Mouse (Mus musculus) hindbrain, embryonic 13.5 days (tissue): Measurements from ENCODE around the gene Dnajb12. TPM values are rescaled to one million over a fixed set of nuclear protein-coding genes. Genes with fewer than 3 reads are reported as not detected.
A peak's percentile ranks its signal among the peaks of the same experiment; 100 is the strongest.

Experiments used
- ATAC-seq: fragments of 200-750 bp; cut with Nextera tagmentation; 2 replicates; pipeline ENCODE4 v1.8.0; 2017; ENCODE audit warnings: moderate TSS enrichment; ENCODE audit not compliant: low FRiP score
- H3K27ac ChIP-seq: fragments of 300-500 bp; sonication (generic); 2 replicates; pipeline ENCODE4 v1.5.1; 2015; ENCODE audit warnings: inconsistent platforms, mild to moderate bottlenecking, moderate library complexity
- H3K27me3 ChIP-seq: fragments of 300-500 bp; sonication (generic); 2 replicates; pipeline ENCODE4 v1.6.1; 2015; ENCODE audit warnings: mild to moderate bottlenecking, inconsistent platforms
- H3K36me3 ChIP-seq: fragments of 300-500 bp; sonication (generic); 2 replicates; pipeline ENCODE4 v1.6.1; 2015; ENCODE audit warnings: mild to moderate bottlenecking, inconsistent platforms
- H3K4me1 ChIP-seq: fragments of 300-500 bp; sonication (generic); replicated peaks from 2 replicates; pipeline ENCODE4 v1.6.1; 2015; ENCODE audit warnings: inconsistent platforms
- H3K4me2 ChIP-seq: fragments of 300-500 bp; sonication (generic); 2 replicates; pipeline ENCODE4 v1.6.1; 2015; ENCODE audit warnings: inconsistent platforms, mild to moderate bottlenecking, moderate library complexity
- H3K4me3 ChIP-seq: fragments of 300-500 bp; sonication (generic); 2 replicates; pipeline ENCODE4 v1.5.1; 2015; ENCODE audit warnings: mild to moderate bottlenecking, inconsistent platforms
- H3K9ac ChIP-seq: fragments of 300-500 bp; sonication (generic); 2 replicates; pipeline ENCODE4 v1.6.1; 2015; ENCODE audit warnings: mild to moderate bottlenecking, inconsistent platforms
- H3K9me3 ChIP-seq: fragments of 300-500 bp; sonication (generic); 2 replicates; pipeline ENCODE4 v1.6.1; 2016; ENCODE audit warnings: inconsistent platforms
- WGBS: fragments of 180-500 bp; shearing (Covaris S2); methylation state at CpG from one replicate; pipeline ENCODE4 v1.1.7; 2015; 5-methylcytosine and 5-hydroxymethylcytosine counted together
- polyA plus RNA-seq: library from polyadenylated mRNA; unstranded; fragments of >200 nt; fragmentation: Nextera tagmentation; extraction: Ambion mirVana; gene quantifications from 2 replicates; pipeline ENCODE4 v1.2.1, GENCODE M21; 2015

Dnajb12 gene
- polyA plus RNA-seq, 1 experiment from 2014 or later, result 19.2 TPM

DNA sequence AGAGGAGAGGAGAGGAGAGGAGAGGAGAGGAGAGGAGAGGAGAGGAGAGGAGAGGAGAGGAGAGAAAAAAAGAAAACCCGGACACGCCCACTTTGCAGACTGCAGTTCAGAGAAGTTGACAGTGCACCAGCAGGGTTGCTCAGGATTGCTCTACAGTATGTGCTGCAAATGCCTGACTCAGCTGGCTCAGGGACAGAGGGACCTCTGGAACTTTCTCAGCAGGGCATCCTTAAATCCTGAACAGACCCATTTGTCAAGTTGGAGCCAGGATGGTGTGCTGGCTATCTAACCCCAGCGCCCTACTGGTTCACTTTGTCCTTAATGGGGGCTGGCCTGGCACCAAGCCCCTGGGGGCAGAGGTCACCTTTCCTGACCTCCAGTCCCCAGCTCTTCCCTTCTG lies 54.7 kb downstream of the Dnajb12 start:
- Histone ChIP-seq H3K9ac (no peak overlapping the region), H3K27ac (no peak overlapping the region), H3K4me3 (no peak overlapping the region), H3K4me2 (no peak overlapping the region), H3K36me3 (no peaks in the 10 kb centered on the region), H3K27me3 (no peaks in the 10 kb centered on the region), H3K9me3 (no peaks in the 10 kb centered on the region), H3K4me1 (peaks cover 11% of the 10 kb centered on the region; the same call in 1 of the 2 replicates)
- no peak for ATAC-seq
- WGBS, result 43% methylated on average over 3 of the region's 3 CpGs

DNA sequence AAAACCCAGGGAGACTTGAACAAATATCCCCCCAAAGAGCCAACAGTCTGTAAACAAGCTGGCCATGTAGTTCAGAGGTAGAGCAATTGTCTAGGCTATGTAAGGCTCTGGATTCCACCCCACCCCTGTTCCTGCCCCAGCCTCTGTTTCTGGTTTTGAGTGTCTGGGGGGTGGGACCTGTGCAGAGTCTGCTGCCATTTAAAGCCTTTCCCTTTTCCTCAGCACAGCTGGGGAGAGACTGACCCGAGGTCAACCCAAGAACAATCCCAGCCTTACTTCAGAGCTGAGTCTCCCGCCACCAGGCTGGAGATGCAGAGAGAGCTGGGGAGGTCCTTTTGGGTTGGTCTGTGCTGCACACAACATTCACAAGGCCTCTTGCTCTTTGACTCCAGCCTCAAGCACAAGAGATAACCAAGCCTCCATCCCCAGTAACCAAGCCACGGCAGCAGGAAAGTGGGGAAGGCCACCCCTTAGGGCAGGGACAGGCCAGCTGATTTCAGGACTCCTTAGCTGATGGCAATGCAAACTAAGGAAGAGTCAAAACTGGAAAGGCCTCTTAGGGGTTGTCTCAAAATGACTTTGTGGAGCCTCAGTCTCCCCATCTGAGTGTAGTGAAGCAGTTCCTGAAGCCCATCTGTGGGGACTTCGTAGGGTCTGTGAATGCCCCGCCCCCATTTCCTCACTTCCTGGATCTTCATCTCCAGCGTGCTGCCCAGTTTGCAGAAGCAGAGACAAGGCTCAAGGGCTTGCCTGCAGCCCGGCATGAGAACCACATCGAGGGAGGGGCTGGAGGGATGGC lies 56.9 kb downstream of the Dnajb12 start:
- H3K27me3 ChIP-seq, result no peaks in the 10 kb centered on the region
- no peak overlapping the region for H3K9ac ChIP-seq
- no peak overlapping the region for H3K4me2 ChIP-seq
- H3K4me3 ChIP-seq, result no peak overlapping the region
- H3K9me3 ChIP-seq, result no peaks in the 10 kb centered on the region
- no peaks in the 10 kb centered on the region for H3K36me3 ChIP-seq
- no peak for ATAC-seq
- 0 out of 2 replicates have a peak, but pooled peaks cover 5% of the 10 kb centered on the region for H3K4me1 ChIP-seq
- 45% methylated on average over 8 of the region's 8 CpGs for WGBS
- no peak overlapping the region for H3K27ac ChIP-seq

DNA sequence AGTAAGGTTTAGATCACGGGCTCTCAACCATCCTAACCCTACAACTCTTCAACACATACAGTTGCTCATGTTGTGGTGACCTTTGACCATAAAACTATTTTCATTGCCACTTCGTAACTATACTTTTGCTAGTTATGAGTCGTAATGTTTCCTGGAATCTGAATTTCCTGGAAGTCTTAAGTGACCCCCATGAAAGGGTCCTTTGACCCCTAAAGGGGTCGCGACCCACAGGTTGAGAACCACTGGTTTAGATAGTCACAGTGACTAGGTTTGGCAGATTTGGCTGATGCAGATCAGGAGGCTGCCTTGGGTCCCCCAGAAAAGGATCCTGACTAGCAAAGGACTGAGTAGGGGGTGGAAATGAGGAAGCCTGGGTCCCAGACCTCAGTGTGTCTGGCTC lies 59.3 kb downstream of the Dnajb12 start:
- WGBS, result 89% methylated on average over 5 of the region's 5 CpGs
- H3K4me2 ChIP-seq, result no peak overlapping the region
- H3K27me3 ChIP-seq, result no peaks in the 10 kb centered on the region
- H3K27ac ChIP-seq, result no peak overlapping the region
- H3K9me3 ChIP-seq, result no peaks in the 10 kb centered on the region
- no peak overlapping the region for H3K9ac ChIP-seq
- H3K4me1 ChIP-seq, result peaks cover 21% of the 10 kb centered on the region
- H3K36me3 ChIP-seq, result no peaks in the 10 kb centered on the region
- no peak for ATAC-seq
- H3K4me3 ChIP-seq, result no peak overlapping the region

DNA sequence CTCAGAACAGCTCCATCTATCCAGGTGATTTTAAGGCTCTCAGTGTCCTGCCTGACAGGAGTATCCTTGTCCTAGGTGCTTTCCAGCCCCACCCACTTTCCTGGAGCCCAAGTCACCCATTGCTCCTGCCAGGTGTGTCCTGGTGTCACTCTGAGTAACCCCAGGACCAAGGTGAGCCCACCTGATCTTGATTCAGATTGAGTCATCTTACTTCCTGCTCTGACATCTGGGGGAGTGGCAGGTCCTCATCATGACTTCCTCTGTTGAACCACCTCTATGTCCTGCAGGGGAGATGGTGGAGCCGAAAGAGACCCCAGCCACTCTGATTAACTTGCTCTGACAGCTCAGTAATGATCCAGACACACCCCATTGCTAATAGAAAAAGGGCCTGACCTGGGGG lies 59.7 kb downstream of the Dnajb12 start:
- Histone ChIP-seq H3K27me3 (no peaks in the 10 kb centered on the region), H3K4me1 (peaks cover 22% of the 10 kb centered on the region), H3K4me2 (no peak overlapping the region), H3K4me3 (no peak overlapping the region), H3K36me3 (no peaks in the 10 kb centered on the region), H3K9ac (no peak overlapping the region), H3K9me3 (no peaks in the 10 kb centered on the region), H3K27ac (no peak overlapping the region)
- WGBS, result 59% methylated on average over 1 of the region's 1 CpGs
- no peak for ATAC-seq

DNA sequence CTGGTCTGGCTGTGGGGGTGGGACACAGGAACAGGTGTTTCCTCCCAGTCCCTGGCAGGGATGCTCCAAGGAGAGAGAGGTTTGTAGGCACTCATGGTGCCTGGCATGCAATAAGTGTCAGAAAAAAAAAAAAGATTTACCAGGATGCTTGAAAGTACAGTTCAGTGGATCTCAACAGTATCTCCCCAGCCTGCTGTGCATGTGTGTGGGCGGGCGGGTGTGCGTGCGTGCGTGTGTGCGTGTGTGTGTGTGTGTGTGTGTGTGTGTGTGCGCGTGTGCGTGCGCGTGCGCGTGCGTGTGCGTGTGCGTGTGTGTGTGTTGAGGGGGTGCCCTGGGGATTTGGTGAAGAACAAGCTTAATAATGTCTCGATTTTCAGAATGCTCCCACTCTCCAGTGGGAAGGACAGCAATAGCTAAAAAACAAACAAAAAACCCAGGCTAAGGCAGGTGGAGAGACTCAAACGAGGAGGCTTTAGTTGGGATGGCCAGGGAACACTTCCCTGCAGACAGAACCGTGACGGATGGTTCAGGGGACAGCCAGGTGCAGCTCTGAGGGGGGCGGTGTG lies 63.0 kb downstream of the Dnajb12 start:
- WGBS, result 56% methylated on average over 21 of the region's 21 CpGs
- H3K36me3 ChIP-seq, result no peaks in the 10 kb centered on the region
- peak; percentile 44; the same call in 1 of the 2 replicates for ATAC-seq

DNA sequence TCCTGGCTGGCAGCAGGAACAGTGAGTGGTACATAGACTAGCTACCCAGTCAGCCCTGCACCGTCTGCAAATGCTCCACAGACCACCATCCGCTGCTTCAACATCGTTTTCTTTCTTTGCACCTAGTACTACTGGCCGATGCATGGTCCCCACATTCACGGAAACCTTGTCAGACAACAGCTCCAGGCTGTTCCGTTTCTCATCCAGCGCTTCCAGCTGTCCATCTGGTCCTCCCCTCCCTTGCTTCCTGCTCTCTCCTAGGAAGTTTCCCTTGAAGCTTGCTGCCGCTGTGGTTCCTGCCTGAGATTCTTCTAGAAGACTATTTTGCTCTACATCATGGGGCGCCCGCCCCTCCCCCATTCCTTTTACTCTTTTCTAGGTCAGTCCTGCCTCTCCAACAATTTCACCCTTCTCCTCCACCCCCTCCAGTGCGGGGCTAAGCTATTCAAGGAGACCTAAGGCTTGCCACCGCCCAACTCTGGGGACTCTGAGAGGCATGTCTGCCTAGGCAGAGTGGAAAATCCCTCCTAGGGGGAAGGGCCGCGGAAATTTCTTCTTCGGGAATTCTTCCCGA lies 63.6 kb downstream of the Dnajb12 start:
- ATAC-seq, result peak; percentile 67
- H3K4me2 ChIP-seq, result peak overlapping the region; percentile 51
- WGBS, result 4% methylated on average over 16 of the region's 16 CpGs

More for the DNA sequence above, 63.0 kb downstream of the Dnajb12 start:
- Histone ChIP-seq H3K27me3 (no peaks in the 10 kb centered on the region), H3K4me3 (peak overlapping the region; percentile 23), H3K9me3 (no peaks in the 10 kb centered on the region), H3K4me2 (peak overlapping the region; percentile 51), H3K4me1 (peaks cover 19% of the 10 kb centered on the region), H3K27ac (peak overlapping the region; percentile 82), H3K9ac (peak overlapping the region; percentile 64)

DNA sequence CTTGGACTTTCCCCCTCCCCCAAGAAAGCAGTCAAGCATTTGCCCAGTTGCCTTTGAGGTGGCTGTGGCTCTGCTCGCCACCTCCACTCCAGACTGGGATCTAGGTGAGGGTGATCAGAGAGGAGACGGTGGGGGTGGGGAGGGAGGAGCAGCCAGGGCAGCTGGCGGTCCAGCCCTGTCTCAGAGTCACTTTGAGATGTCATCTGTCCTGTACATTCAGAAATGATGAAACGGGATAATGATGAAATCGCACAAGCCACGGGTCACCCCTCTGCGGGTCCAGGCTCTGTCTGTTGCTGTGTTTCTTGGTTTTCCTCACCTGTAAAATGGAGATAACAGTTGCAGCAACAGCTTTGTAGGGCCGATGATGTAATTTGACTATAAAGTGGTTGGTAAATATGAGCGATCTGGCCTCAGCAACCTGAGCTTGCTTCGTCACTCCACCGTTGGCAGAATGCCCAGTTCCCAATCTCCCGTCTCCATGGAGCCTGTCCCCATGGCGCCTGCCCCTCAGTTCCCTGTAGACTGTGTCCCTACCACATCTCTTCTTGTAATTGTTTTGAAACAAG lies 64.1 kb downstream of the Dnajb12 start:
- peak; percentile 33 for ATAC-seq
- peaks cover 29% of the 10 kb centered on the region for H3K4me1 ChIP-seq
- H3K36me3 ChIP-seq, result no peaks in the 10 kb centered on the region
- peak overlapping the region; percentile 51 for H3K4me2 ChIP-seq
- H3K4me3 ChIP-seq, result peak overlapping the region; percentile 23
- WGBS, result 38% methylated on average over 13 of the region's 13 CpGs
- H3K27ac ChIP-seq, result peak overlapping the region; percentile 82
- no peaks in the 10 kb centered on the region for H3K9me3 ChIP-seq
- H3K27me3 ChIP-seq, result no peaks in the 10 kb centered on the region
- peak overlapping the region; percentile 64; the same call in 1 of the 2 replicates for H3K9ac ChIP-seq

More for the DNA sequence above, 63.6 kb downstream of the Dnajb12 start:
- peak overlapping the region; percentile 23 for H3K4me3 ChIP-seq
- no peaks in the 10 kb centered on the region for H3K9me3 ChIP-seq
- H3K4me1 ChIP-seq, result peaks cover 24% of the 10 kb centered on the region
- no peaks in the 10 kb centered on the region for H3K27me3 ChIP-seq
- H3K9ac ChIP-seq, result peak overlapping the region; percentile 64
- H3K27ac ChIP-seq, result peak overlapping the region; percentile 82
- no peaks in the 10 kb centered on the region for H3K36me3 ChIP-seq

DNA sequence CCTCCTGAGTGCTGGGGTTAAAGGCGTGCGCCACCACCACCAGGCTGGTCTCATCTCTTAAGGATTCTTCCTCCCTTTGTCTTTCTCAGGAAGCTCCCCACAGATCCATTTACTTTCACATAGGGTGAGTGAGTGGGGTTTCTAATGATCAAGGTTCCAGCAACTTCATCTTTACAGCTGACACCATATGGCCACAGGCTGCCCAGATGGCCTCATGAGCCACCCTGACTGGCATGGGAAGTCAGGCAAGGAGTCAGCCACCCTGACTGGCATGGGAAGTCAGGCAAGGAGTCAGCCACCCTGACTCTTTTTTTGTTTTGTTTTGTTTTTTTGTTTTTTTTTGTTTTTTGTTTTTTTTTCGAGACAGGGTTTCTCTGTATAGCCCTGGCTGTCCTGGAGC lies 66.1 kb downstream of the Dnajb12 start:
- Histone ChIP-seq H3K27me3 (no peaks in the 10 kb centered on the region), H3K4me1 (peaks cover 49% of the 10 kb centered on the region), H3K4me3 (no peak overlapping the region), H3K36me3 (no peaks in the 10 kb centered on the region), H3K9ac (no peak overlapping the region), H3K27ac (no peak overlapping the region), H3K9me3 (no peaks in the 10 kb centered on the region), H3K4me2 (no peak overlapping the region)
- 93% methylated on average over 3 of the region's 3 CpGs for WGBS
- no peak for ATAC-seq

DNA sequence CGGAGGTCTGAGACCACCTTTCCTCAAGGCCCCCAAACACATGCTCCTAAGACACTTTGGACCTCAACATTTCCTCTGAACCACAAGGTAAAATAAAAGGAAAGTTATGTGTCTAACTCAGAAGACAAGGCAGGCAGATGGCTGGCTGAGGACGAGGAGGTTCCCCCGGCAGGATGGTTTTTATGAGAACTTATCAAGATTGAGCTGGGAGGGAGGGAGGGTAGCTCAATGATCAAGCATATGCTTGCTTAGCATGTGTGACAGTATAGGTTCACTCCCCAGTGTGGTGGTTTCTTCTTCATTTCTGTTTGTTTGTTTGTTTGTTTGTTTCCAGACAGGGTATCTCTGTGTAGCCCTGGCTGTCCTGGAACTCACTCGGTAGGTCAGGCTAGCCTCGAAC lies 67.0 kb downstream of the Dnajb12 start:
- no peaks in the 10 kb centered on the region for H3K9me3 ChIP-seq
- H3K9ac ChIP-seq, result no peak overlapping the region
- H3K4me1 ChIP-seq, result peaks cover 52% of the 10 kb centered on the region
- no peaks in the 10 kb centered on the region for H3K36me3 ChIP-seq
- no peak overlapping the region for H3K4me3 ChIP-seq
- no peak overlapping the region for H3K4me2 ChIP-seq
- no peaks in the 10 kb centered on the region for H3K27me3 ChIP-seq
- no peak for ATAC-seq
- 94% methylated on average over 5 of the region's 5 CpGs for WGBS
- H3K27ac ChIP-seq, result no peak overlapping the region

DNA sequence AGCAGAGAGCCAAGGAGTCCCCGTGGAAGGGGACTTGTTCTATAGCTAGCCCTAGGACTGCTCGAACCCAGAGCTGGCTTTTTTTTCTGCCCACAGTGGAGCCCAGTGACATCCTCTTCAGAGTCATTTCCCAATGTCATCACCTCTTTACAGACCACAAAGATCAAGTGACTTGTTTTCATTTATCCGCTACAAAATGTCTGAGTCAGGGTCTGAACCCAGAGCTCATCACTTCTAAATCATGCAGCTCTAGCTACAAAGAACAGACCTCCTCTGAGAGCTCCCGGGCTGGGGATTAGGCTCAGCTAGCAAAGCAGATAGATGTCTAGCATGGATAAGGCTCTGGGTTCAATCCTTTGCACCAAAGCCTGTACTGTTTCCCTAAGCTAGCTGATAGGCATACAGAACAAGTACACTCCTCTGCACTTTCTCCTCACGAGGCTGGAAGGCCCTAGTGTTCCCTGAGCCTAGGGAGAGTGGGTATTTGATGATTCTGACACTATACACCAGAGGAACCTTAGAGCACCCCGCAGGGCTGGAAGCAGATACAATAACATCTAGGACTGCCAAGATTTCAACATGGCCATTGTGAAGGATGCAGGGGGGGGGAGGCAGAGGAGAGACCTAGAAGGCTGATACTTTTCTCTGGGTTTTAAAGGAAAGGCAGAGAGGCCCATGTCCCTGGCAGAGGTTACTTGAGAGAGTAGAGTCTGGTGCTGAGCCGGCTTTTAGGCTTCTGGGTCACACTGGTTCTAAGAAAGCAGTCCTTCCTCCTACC lies 68.1 kb downstream of the Dnajb12 start:
- Histone ChIP-seq H3K27ac (peak overlapping the region; percentile 55; the same call in 1 of the 2 replicates), H3K4me1 (peaks cover 50% of the 10 kb centered on the region), H3K9me3 (no peaks in the 10 kb centered on the region)

DNA sequence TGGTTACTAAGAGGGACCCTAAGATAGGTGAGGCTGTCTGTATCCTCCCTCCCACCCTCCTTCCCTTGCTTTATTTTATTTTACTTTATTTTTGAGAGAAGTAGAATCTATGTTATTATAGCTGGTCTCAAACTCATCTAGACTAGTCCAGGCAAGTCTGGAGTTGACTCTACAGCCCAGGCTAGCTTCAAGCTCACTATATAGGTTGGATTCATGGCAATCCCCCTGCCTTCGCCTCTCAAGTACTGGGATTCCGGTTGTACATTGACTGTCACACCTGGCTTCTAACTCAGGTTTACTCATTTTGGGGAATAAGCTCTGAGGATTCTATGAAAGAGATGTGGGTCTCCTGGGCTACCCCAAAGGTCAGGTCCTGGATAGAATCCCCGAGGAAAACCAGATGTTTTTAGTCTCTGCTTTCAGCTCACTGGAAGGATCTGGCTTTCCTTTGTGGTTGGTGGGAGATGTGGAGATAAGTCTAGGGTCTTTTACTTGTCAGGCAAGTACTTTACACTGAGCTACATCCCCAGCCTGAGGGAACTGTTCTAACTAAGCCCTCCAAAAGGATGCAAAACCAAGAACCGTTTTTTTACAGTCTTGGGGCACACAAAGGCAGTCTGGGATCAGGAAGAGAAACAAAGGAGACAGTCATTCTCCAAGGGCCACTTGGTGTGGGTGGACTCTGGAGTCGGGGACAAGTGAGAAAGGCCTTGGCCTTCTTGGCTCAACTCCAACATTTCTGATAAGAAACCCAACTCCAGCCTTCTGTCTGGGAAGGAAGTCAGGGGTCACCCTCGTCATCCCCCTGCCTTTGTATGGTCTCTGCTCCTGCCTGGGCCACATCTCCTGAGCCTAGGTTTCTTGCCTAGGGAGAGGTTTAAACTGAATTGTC lies 69.3 kb downstream of the Dnajb12 start:
- Histone ChIP-seq H3K9ac (no peak overlapping the region), H3K4me3 (peak overlapping the region; percentile 95; the same call in 1 of the 2 replicates), H3K27ac (peak overlapping the region; percentile 55)

More for the DNA sequence above, 68.1 kb downstream of the Dnajb12 start:
- H3K9ac ChIP-seq, result no peak overlapping the region
- ATAC-seq, result no peak
- H3K27me3 ChIP-seq, result no peaks in the 10 kb centered on the region
- H3K36me3 ChIP-seq, result no peaks in the 10 kb centered on the region
- no peak overlapping the region for H3K4me2 ChIP-seq
- no peak overlapping the region for H3K4me3 ChIP-seq
- WGBS, result 64% methylated on average over 7 of the region's 7 CpGs

More for the DNA sequence above, 69.3 kb downstream of the Dnajb12 start:
- no peaks in the 10 kb centered on the region for H3K36me3 ChIP-seq
- peak overlapping the region; percentile 95 for H3K4me2 ChIP-seq
- 56% methylated on average over 6 of the region's 6 CpGs for WGBS
- no peak for ATAC-seq
- no peaks in the 10 kb centered on the region for H3K27me3 ChIP-seq
- H3K9me3 ChIP-seq, result no peaks in the 10 kb centered on the region
- H3K4me1 ChIP-seq, result peaks cover 46% of the 10 kb centered on the region
